Mouse (Mus musculus): Measurements from ENCODE around the gene Slc8a1.

DNA sequence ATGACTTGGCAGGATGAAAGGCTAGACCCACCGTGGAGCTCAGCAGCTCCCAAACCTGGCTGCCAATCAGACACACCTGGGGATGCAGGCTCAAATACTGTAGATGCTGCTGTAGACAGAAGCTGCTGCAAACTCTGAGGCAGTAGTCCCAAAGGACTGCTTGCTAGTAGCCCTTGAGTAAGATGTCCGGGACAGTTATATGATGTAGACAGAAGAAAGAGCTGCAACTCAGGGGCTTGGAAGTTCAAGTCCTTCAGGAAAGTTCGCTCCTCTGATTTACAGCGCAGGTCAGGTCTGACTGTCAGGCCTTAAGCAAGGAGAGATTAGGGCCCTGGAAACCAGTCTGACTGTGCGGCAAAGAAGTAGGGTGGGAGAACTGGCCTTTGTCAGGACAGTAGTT, 66.9 kb downstream of the Slc8a1 start:
- TF ChIP-seq CTCF (IDR thresholded peaks at IDR 0.05) (no peak), EP300 (IDR thresholded peaks at IDR 0.05) (no peak)

Measured in lung, postnatal 0 days (tissue).